Mouse (Mus musculus) heart, embryonic 14.5 days (tissue): ENCODE measurements at regions not wholly inside any gene's neighbourhood (a gene's known extent, or its start where the extent isn't known, plus 50 kb on each side); places are given as distances from the start of the nearest gene placed in this dataset.

Experiments used
- ATAC-seq: fragments of 200-750 bp; cut with Nextera tagmentation; 2 replicates; pipeline ENCODE4 v1.8.0; 2017; ENCODE audit warnings: low read depth, moderate TSS enrichment; ENCODE audit not compliant: insufficient number of reproducible peaks, insufficient read depth, low FRiP score
- H3K27ac ChIP-seq, 2 experiments: fragments of 200-500 bp in 1 of 2; fragments of 300-500 bp in 1 of 2; sonication (generic) in 1 of 2; replicated peaks in 1 of 2; 2 replicates each; pipeline ENCODE4 v1.5.1; 2012 to 2014; ENCODE audit warnings: low read depth in 2 of 2, low read length in 2 of 2, control low read depth in 1 of 2, mild to moderate bottlenecking in 1 of 2, mixed read lengths in 1 of 2; ENCODE audit not compliant: control insufficient read depth in 1 of 2, insufficient read depth in 1 of 2
- H3K27me3 ChIP-seq: fragments of 300-500 bp; sonication (generic); 2 replicates; pipeline ENCODE4 v1.6.1; 2014; ENCODE audit warnings: mild to moderate bottlenecking, low read length, control low read depth; ENCODE audit not compliant: control insufficient read depth, insufficient read depth
- H3K36me3 ChIP-seq: fragments of 300-500 bp; sonication (generic); 2 replicates; pipeline ENCODE4 v1.6.1; 2014; ENCODE audit warnings: mild to moderate bottlenecking, control low read depth, low read length, mixed read lengths; ENCODE audit not compliant: control insufficient read depth, insufficient read depth
- H3K4me1 ChIP-seq, 2 experiments: fragments of 200-500 bp in 1 of 2; fragments of 300-500 bp in 1 of 2; sonication (generic) in 1 of 2; 2 replicates each; pipeline ENCODE4 v1.6.1; 2012 to 2014; ENCODE audit warnings: low read length in 2 of 2, control low read depth in 1 of 2, mixed read lengths in 1 of 2; ENCODE audit not compliant: control insufficient read depth in 2 of 2, insufficient read depth in 2 of 2
- H3K4me2 ChIP-seq: fragments of 300-500 bp; sonication (generic); 2 replicates; pipeline ENCODE4 v1.6.1; 2014; ENCODE audit warnings: mild to moderate bottlenecking, low read length
- H3K4me3 ChIP-seq, 2 experiments: fragments of 200-500 bp in 1 of 2; fragments of 300-500 bp in 1 of 2; sonication (generic) in 1 of 2; 2 replicates each; pipeline ENCODE4 v1.5.1; 2012 to 2014; ENCODE audit warnings: low read length in 2 of 2, mild to moderate bottlenecking in 2 of 2, control low read depth in 1 of 2, low read depth in 1 of 2, moderate library complexity in 1 of 2; ENCODE audit not compliant: control insufficient read depth in 1 of 2, insufficient read depth in 1 of 2
- H3K9ac ChIP-seq: fragments of 300-500 bp; sonication (generic); 2 replicates; pipeline ENCODE4 v1.6.1; 2014; ENCODE audit warnings: mild to moderate bottlenecking, low read length
- H3K9me3 ChIP-seq: fragments of 300-500 bp; sonication (generic); 2 replicates; pipeline ENCODE4 v1.6.1; 2016; ENCODE audit warnings: low read length, control low read depth; ENCODE audit not compliant: control insufficient read depth
- WGBS: fragments of 180-500 bp; shearing (Covaris S2); extraction: QIAGEN DNeasy Blood & Tissue Kit; methylation state at CpG from one replicate; pipeline ENCODE4 v1.1.7; 2014; 5-methylcytosine and 5-hydroxymethylcytosine counted together

GRCm38 (mm10) chr11:57412766-57413165 lies 105.7 kb downstream of the Fam114a2 start:
- H3K9me3 ChIP-seq: no peaks in the 10 kb centered on the region
- no peak overlapping the region for H3K4me3 ChIP-seq
- no peak overlapping the region for H3K4me2 ChIP-seq
- H3K4me1 ChIP-seq: peaks cover 4 to 8% of the 10 kb centered on the region in 2 experiments
- 78% methylated on average over 4 of the region's 4 CpGs for WGBS
- no peaks in the 10 kb centered on the region for H3K27me3 ChIP-seq
- ATAC-seq: no peak
- no peak overlapping the region for H3K27ac ChIP-seq
- no peaks in the 10 kb centered on the region for H3K36me3 ChIP-seq
- no peak overlapping the region for H3K9ac ChIP-seq

GRCm38 (mm10) chr11:57404172-57404571 lies 114.2 kb downstream of the Fam114a2 start:
- H3K9me3 ChIP-seq: 0 out of 2 replicates have a peak, but pooled peaks cover 4% of the 10 kb centered on the region
- ATAC-seq: no peak
- WGBS: 60% methylated on average over 9 of the region's 9 CpGs
- no peaks in the 10 kb centered on the region for H3K27me3 ChIP-seq
- no peak overlapping the region for H3K27ac ChIP-seq
- H3K9ac ChIP-seq: no peak overlapping the region
- H3K4me1 ChIP-seq: peaks cover 2% of the 10 kb centered on the region in 2 experiments
- no peak overlapping the region for H3K4me2 ChIP-seq
- H3K4me3 ChIP-seq: no peak overlapping the region
- no peaks in the 10 kb centered on the region for H3K36me3 ChIP-seq

GRCm38 (mm10) chr11:57401610-57402009 lies 116.8 kb downstream of the Fam114a2 start:
- 61% methylated on average over 2 of the region's 2 CpGs for WGBS
- 0 out of 2 replicates have a peak, but pooled peaks cover 2% of the 10 kb centered on the region for H3K9me3 ChIP-seq

GRCm38 (mm10) chr11:57399366-57399765 lies 119.1 kb downstream of the Fam114a2 start:
- WGBS: 94% methylated on average over 1 of the region's 1 CpGs
- Histone ChIP-seq H3K9me3 (no peaks in the 10 kb centered on the region), H3K9ac (no peak overlapping the region), H3K4me1 (no peaks in the 10 kb centered on the region), H3K27ac (no peak overlapping the region), H3K4me3 (no peak overlapping the region), H3K27me3 (no peaks in the 10 kb centered on the region), H3K36me3 (no peaks in the 10 kb centered on the region), H3K4me2 (no peak overlapping the region)
- ATAC-seq: no peak

More at GRCm38 (mm10) chr11:57401610-57402009, 116.8 kb downstream of the Fam114a2 start:
- no peak overlapping the region for H3K4me2 ChIP-seq
- ATAC-seq: no peak
- no peaks in the 10 kb centered on the region for H3K4me1 ChIP-seq
- H3K27ac ChIP-seq: no peak overlapping the region
- no peaks in the 10 kb centered on the region for H3K36me3 ChIP-seq
- H3K4me3 ChIP-seq: no peak overlapping the region
- no peaks in the 10 kb centered on the region for H3K27me3 ChIP-seq
- H3K9ac ChIP-seq: no peak overlapping the region

GRCm38 (mm10) chr11:57396429-57396828 lies 122.0 kb downstream of the Fam114a2 start:
- Histone ChIP-seq H3K4me1 (no peaks in the 10 kb centered on the region), H3K9me3 (no peaks in the 10 kb centered on the region), H3K4me2 (no peak overlapping the region), H3K9ac (no peak overlapping the region), H3K36me3 (no peaks in the 10 kb centered on the region), H3K4me3 (no peak overlapping the region), H3K27ac (no peak overlapping the region), H3K27me3 (no peaks in the 10 kb centered on the region)
- ATAC-seq: no peak
- WGBS: 41% methylated on average over 3 of the region's 3 CpGs

- H3K27me3 ChIP-seq: no peaks in the 10 kb centered on the region
- WGBS: 17% methylated on average over 4 of the region's 4 CpGs
Observed at GRCm38 (mm10) chr11:57390826-57391225, 127.6 kb downstream of the Fam114a2 start.

More at GRCm38 (mm10) chr11:57390826-57391225, 127.6 kb downstream of the Fam114a2 start:
- no peaks in the 10 kb centered on the region for H3K9me3 ChIP-seq
- no peak overlapping the region for H3K27ac ChIP-seq
- no peaks in the 10 kb centered on the region for H3K36me3 ChIP-seq
- H3K9ac ChIP-seq: no peak overlapping the region
- no peak overlapping the region for H3K4me3 ChIP-seq
- peak; percentile 68 for ATAC-seq
- H3K4me1 ChIP-seq: peaks cover 0 to 6% of the 10 kb centered on the region in 2 experiments; a peak in 1 of 4 replicates
- H3K4me2 ChIP-seq: no peak overlapping the region
